Mouse (Mus musculus): ENCODE measurements around the gene St6galnac1. TPM values are rescaled to one million over a fixed set of nuclear protein-coding genes. Genes with fewer than 3 reads are reported as not detected.
A peak's percentile ranks its signal among the peaks of the same experiment; 100 is the strongest.

Gene St6galnac1
- polyA plus RNA-seq, 1 experiment from 2014 or later: not detected

DNA sequence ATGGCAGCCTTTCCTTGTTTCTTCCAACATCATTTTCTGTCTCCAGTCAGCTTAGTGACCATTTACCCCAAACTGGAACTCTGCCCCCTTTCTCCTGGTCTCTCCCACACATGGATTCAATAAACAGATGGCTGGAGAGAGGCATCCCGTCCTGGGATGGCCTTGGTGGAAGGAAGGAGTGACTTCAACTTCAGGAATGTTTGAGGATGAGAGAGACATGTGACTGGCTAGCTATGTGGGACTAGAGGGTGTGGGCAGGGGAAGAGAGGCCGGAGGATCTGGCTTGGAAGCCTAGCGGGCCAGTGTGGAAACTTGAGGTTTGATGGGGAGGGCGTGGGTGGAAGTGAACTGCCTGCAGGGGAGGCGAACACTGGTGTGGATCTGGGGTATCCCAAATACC is 41.5 kb upstream of the St6galnac1 start:
- Histone ChIP-seq H3K27ac (ENCODE audit: low read length) (no peak overlapping the region), H3K4me3 (ENCODE audit: low read length) (no peak overlapping the region), H3K4me2 (ENCODE audit: low read depth, low read length) (no peak overlapping the region), H3K27me3 (ENCODE audit: control insufficient read depth, insufficient read depth, low read depth, low read length) (no peaks in the 10 kb centered on the region), H3K36me3 (ENCODE audit: control insufficient read depth, insufficient read depth, low read length) (no peaks in the 10 kb centered on the region), H3K4me1 (replicated peaks; ENCODE audit: control insufficient read depth, insufficient read depth, low read length) (peaks cover 53% of the 10 kb centered on the region), H3K9ac (ENCODE audit: low read length) (no peak overlapping the region), H3K9me3 (ENCODE audit: control insufficient read depth, low read length) (no peaks in the 10 kb centered on the region)
- no peak for ATAC-seq (ENCODE audit: low read depth)
- 58% methylated on average over 5 of the region's 5 CpGs for WGBS

DNA sequence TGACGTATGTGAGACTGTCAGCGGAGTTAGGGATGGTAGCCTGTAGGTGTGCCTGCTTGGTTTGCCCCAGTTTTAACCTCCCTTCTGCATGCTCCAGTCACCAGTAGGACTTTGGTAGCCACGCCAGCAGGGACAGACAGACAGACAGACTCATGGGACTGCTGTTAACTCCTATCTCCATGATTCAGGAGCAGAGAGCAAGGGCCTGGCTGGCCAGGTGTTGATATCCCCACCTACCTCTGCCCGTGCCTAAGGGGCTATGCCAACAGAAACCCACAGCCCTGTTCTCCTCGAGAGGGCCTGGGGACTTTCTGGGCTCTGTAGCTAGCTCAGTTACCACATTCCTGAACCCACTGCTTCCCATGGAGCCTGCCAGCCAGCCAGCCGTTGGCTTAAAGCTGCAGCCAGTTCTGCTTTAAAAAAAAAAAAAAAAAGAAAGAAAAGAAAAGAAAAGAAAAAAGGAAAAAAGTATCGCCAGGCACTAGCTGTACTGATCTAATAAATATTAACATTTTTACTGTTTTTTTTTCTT is 39.6 kb upstream of the St6galnac1 start:
- Histone ChIP-seq H3K4me1 (replicated peaks; ENCODE audit: control insufficient read depth, insufficient read depth, low read length) (peaks cover 44% of the 10 kb centered on the region), H3K4me2 (ENCODE audit: low read depth, low read length) (peak overlapping the region; percentile 35), H3K9me3 (ENCODE audit: control insufficient read depth, low read length) (no peaks in the 10 kb centered on the region), H3K4me3 (ENCODE audit: low read length) (no peak overlapping the region), H3K9ac (ENCODE audit: low read length) (peak overlapping the region; percentile 54), H3K36me3 (ENCODE audit: control insufficient read depth, insufficient read depth, low read length) (no peaks in the 10 kb centered on the region), H3K27ac (ENCODE audit: low read length) (peak overlapping the region; percentile 97), H3K27me3 (ENCODE audit: control insufficient read depth, insufficient read depth, low read depth, low read length) (no peaks in the 10 kb centered on the region; the same call in 1 of the 2 replicates)
- 30% methylated on average over 7 of the region's 7 CpGs for WGBS
- ATAC-seq (ENCODE audit: low read depth): no peak

- ATAC-seq (ENCODE audit: low read depth): peak; percentile 81
- 21% methylated on average over 20 of the region's 20 CpGs for WGBS
- no peaks in the 10 kb centered on the region for H3K36me3 ChIP-seq (ENCODE audit: control insufficient read depth, insufficient read depth, low read length)
- peak overlapping the region; percentile 97 for H3K27ac ChIP-seq (ENCODE audit: low read length)
- peak overlapping the region; percentile 54 for H3K9ac ChIP-seq (ENCODE audit: low read length)
- no peaks in the 10 kb centered on the region for H3K9me3 ChIP-seq (ENCODE audit: control insufficient read depth, low read length)
- no peak overlapping the region for H3K4me3 ChIP-seq (ENCODE audit: low read length)
- peak overlapping the region; percentile 35 for H3K4me2 ChIP-seq (ENCODE audit: low read depth, low read length)
- peaks cover 42% of the 10 kb centered on the region for H3K4me1 ChIP-seq (replicated peaks; ENCODE audit: control insufficient read depth, insufficient read depth, low read length)
- no peaks in the 10 kb centered on the region; the same call in 1 of the 2 replicates for H3K27me3 ChIP-seq (ENCODE audit: control insufficient read depth, insufficient read depth, low read depth, low read length)
Observed at GRCm38 (mm10) chr11:116814076-116814883, 39.0 kb upstream of the St6galnac1 start.

DNA sequence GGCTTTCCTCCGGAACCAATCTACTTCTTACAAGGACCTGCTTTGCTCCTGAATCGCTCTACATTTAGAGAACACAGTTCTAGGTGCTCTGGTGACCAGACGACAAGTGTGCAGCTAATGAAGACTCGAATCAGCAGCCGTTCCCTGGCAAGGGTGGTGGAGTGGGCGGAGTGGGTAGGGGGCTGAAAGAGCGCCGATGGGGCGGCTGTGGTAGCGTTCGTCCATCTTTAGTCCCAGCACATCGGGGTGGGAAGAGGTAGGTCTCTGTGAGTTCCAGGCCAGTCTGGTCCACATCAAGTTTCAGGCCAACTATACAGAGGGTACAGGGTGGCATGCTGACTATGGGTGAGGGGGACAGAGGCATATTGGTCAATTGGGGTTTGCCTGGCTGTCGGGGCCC is 38.3 kb upstream of the St6galnac1 start:
- Histone ChIP-seq H3K4me1 (replicated peaks; ENCODE audit: control insufficient read depth, insufficient read depth, low read length) (peaks cover 42% of the 10 kb centered on the region), H3K4me3 (ENCODE audit: low read length) (no peak overlapping the region), H3K27me3 (ENCODE audit: control insufficient read depth, insufficient read depth, low read depth, low read length) (no peaks in the 10 kb centered on the region; the same call in 1 of the 2 replicates), H3K27ac (ENCODE audit: low read length) (peak overlapping the region; percentile 97), H3K9me3 (ENCODE audit: control insufficient read depth, low read length) (no peaks in the 10 kb centered on the region), H3K4me2 (ENCODE audit: low read depth, low read length) (no peak overlapping the region), H3K36me3 (ENCODE audit: control insufficient read depth, insufficient read depth, low read length) (no peaks in the 10 kb centered on the region), H3K9ac (ENCODE audit: low read length) (0 out of 2 replicates have a peak overlapping the region, but pooled peaks have one; percentile 50)
- ATAC-seq (ENCODE audit: low read depth): no peak
- WGBS: 76% methylated on average over 13 of the region's 13 CpGs

GRCm38 (mm10) chr11:116812793-116813529 is 37.7 kb upstream of the St6galnac1 start:
- Histone ChIP-seq H3K36me3 (ENCODE audit: control insufficient read depth, insufficient read depth, low read length) (no peaks in the 10 kb centered on the region), H3K9ac (ENCODE audit: low read length) (no peak overlapping the region; the same call in 1 of the 2 replicates), H3K27ac (ENCODE audit: low read length) (peak overlapping the region; percentile 97), H3K9me3 (ENCODE audit: control insufficient read depth, low read length) (no peaks in the 10 kb centered on the region), H3K4me3 (ENCODE audit: low read length) (no peak overlapping the region), H3K4me2 (ENCODE audit: low read depth, low read length) (no peak overlapping the region), H3K4me1 (replicated peaks; ENCODE audit: control insufficient read depth, insufficient read depth, low read length) (peaks cover 43% of the 10 kb centered on the region), H3K27me3 (ENCODE audit: control insufficient read depth, insufficient read depth, low read depth, low read length) (no peaks in the 10 kb centered on the region; the same call in 1 of the 2 replicates)
- 43% methylated on average over 21 of the region's 21 CpGs for WGBS
- ATAC-seq (ENCODE audit: low read depth): no peak

GRCm38 (mm10) chr11:116810983-116811901 is 35.9 kb upstream of the St6galnac1 start:
- 12% methylated on average over 29 of the region's 32 CpGs for WGBS
- H3K36me3 ChIP-seq (ENCODE audit: control insufficient read depth, insufficient read depth, low read length): no peaks in the 10 kb centered on the region
- peak overlapping the region; percentile 72 for H3K27ac ChIP-seq (ENCODE audit: low read length)
- no peaks in the 10 kb centered on the region for H3K9me3 ChIP-seq (ENCODE audit: control insufficient read depth, low read length)
- peak overlapping the region; percentile 51 for H3K9ac ChIP-seq (ENCODE audit: low read length)
- H3K4me3 ChIP-seq (ENCODE audit: low read length): peak overlapping the region; percentile 40
- peaks cover 48% of the 10 kb centered on the region for H3K4me1 ChIP-seq (replicated peaks; ENCODE audit: control insufficient read depth, insufficient read depth, low read length)
- no peaks in the 10 kb centered on the region; the same call in 1 of the 2 replicates for H3K27me3 ChIP-seq (ENCODE audit: control insufficient read depth, insufficient read depth, low read depth, low read length)
- H3K4me2 ChIP-seq (ENCODE audit: low read depth, low read length): peak overlapping the region; percentile 58
- peak; percentile 70 for ATAC-seq (ENCODE audit: low read depth)

DNA sequence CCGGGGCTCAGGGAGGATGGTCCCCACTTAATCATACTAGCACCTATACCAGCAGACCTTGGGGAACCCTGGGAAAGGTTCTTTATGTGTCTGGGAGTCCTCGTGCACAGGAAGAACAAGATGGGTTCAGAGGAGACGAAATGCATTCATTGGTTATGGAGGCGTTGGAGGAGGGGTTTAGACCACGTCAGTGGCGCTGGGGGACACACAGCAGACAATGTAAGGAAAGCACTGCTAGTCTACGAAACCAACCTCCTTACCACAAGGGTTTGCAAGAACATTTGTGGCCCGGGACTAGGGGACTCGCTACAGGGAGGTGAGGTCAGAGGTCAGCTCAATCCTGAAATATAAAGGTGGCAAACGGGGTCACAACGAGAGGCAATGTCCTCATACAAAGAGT is 35.2 kb upstream of the St6galnac1 start:
- Histone ChIP-seq H3K27me3 (ENCODE audit: control insufficient read depth, insufficient read depth, low read depth, low read length) (no peaks in the 10 kb centered on the region; the same call in 1 of the 2 replicates), H3K4me2 (ENCODE audit: low read depth, low read length) (no peak overlapping the region), H3K4me1 (replicated peaks; ENCODE audit: control insufficient read depth, insufficient read depth, low read length) (peaks cover 48% of the 10 kb centered on the region), H3K9ac (ENCODE audit: low read length) (no peak overlapping the region), H3K27ac (ENCODE audit: low read length) (no peak overlapping the region), H3K9me3 (ENCODE audit: control insufficient read depth, low read length) (no peaks in the 10 kb centered on the region), H3K36me3 (ENCODE audit: control insufficient read depth, insufficient read depth, low read length) (no peaks in the 10 kb centered on the region), H3K4me3 (ENCODE audit: low read length) (no peak overlapping the region)
- WGBS: 79% methylated on average over 11 of the region's 11 CpGs
- no peak for ATAC-seq (ENCODE audit: low read depth)

- Histone ChIP-seq H3K4me2 (ENCODE audit: low read depth, low read length) (no peak overlapping the region), H3K4me1 (replicated peaks; ENCODE audit: control insufficient read depth, insufficient read depth, low read length) (peaks cover 39% of the 10 kb centered on the region), H3K36me3 (ENCODE audit: control insufficient read depth, insufficient read depth, low read length) (no peaks in the 10 kb centered on the region), H3K9ac (ENCODE audit: low read length) (no peak overlapping the region), H3K9me3 (ENCODE audit: control insufficient read depth, low read length) (no peaks in the 10 kb centered on the region), H3K27me3 (ENCODE audit: control insufficient read depth, insufficient read depth, low read depth, low read length) (no peaks in the 10 kb centered on the region; the same call in 1 of the 2 replicates), H3K27ac (ENCODE audit: low read length) (no peak overlapping the region), H3K4me3 (ENCODE audit: low read length) (no peak overlapping the region)
- ATAC-seq (ENCODE audit: low read depth): no peak
- 77% methylated on average over 8 of the region's 8 CpGs for WGBS
Observed at GRCm38 (mm10) chr11:116809520-116809919, 34.2 kb upstream of the St6galnac1 start.
